Mouse (Mus musculus) cerebellum, adult 18-20 months (tissue): ENCODE measurements at regions not wholly inside any gene's neighbourhood (a gene's known extent, or its start where the extent isn't known, plus 50 kb on each side); places are given as distances from the start of the nearest gene placed in this dataset.

Experiments used
- DNase-seq, 2 experiments: peaks; one replicate each; pipeline ENCODE4 v3.0.0; 2021

DNA sequence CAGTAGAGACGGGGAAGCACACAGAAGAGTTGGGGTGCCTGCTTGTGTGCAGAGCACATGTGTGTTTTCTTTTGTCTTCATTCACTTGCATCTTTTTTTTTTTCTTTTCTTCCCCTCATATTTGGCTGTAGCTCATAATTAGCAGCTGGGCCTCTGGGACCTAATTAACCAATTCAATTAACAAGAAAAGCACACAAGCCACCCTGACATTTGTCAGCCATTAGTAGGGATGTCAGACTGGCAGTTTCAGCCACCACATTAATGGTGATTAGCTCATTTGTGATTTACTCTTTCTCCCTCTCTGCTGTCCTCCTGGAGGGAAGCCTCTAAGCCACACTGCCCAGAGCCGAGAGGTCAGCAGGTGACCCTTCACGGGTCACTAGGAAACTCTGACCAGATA lies 96.7 kb upstream of the Habp2 start:
- DNase-seq: no peak

DNA sequence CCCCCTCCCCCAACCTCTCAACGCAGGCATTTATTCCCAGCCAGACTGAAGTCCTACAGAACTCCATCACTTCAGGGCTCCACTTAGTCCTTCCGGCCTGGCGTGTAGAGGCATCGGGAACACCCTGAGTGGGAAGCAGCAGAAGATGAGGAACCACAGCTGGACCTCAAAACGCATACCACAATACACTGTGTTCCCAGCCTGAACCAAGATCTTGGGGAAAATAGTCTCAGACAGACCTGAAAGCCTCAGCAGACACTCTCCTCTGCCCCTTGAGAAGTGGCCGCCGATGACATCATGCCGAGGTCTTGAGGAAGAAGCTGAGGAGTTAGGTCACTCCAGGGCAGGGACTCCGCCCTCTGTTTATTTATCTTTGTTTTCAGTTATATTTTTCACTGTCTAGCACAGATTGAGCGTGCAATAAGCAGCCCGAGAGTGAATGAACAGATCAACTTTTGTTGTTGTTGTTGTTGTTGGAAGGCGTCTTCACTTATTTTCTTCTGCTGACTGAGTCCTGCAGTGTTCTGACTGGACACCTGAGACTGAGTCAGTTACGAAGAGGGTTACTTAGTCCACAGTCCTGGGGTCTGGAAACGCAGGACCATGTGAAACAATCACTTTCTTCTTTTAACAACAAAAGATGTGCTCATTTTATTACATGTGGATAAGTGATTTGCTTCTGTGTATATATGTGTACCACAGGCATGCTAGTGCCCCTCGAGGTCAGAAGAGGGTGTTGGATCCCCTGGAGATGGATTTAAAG lies 88.3 kb upstream of the Habp2 start:
- DNase-seq: no peak

GRCm38 (mm10) chr19:56199401-56200150 lies 87.4 kb upstream of the Habp2 start:
- no peak for DNase-seq

DNA sequence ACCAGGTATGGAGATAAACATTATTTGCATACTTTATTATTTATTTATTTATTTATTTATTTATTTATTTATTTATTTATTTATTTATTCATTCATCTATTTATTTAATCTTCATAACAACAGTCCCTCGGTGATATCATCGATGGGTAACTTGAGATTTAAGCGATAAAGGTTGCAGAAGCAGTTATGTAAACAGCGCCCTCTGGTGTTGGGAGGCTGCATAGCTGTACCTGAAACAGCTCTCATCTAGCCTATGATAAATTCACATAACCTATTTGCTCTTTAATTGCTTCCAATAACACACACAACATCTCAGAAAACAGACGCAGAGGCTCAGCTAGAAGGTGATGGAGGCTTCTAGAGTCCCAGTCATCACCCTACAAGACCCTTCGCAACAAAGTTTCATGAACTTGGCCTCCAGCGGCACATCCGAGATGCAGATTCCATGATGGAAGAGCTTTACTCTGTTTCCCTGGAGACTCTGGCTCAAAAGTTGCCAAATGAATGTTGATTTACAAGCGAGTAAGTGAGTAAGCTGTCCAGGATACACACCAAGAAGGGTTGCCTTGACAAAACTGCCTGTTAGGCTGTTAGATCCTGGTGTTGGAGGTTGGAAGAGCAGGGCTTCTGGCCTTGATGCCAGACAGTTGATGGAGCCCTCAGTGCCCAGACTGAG lies 85.8 kb upstream of the Habp2 start:
- DNase-seq: no peak

DNA sequence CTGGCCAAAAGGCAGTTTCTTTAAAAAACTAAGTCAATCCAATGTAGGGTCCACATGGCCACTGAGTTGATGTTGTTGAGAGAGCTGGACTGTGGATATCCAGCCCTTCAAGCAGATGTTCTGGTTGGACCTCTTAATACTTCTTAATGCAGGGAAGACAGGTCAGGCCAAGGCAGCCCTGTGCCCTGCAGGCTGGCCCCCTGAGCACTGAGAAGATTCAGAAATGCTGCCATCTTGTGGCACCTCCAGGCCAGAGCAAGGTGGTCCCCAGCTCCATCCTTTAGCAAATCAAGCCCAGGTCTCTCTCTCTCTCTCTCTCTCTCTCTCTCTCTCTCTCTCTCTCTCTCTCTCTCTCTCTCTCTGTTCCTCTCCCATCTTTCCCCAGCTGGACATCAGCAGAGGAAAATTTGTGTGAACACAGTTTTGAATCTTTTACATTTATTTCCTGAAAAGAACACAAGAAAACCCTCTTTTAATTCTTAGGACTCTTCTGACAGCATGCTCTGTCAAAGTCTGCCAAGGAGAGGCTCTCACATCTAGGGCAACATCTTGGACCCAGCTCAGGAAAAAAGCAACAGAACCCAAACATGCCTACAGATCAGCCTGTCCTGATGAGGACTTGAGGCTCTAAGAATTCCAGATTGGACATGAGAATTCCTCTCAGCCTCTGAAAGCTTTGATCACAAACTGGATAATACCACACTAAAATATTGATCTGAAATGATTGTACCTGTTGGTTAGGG lies 85.0 kb upstream of the Habp2 start:
- peak; percentile 4 to 5 for DNase-seq

GRCm38 (mm10) chr19:56202481-56203130 lies 84.3 kb upstream of the Habp2 start:
- no peak for DNase-seq

DNA sequence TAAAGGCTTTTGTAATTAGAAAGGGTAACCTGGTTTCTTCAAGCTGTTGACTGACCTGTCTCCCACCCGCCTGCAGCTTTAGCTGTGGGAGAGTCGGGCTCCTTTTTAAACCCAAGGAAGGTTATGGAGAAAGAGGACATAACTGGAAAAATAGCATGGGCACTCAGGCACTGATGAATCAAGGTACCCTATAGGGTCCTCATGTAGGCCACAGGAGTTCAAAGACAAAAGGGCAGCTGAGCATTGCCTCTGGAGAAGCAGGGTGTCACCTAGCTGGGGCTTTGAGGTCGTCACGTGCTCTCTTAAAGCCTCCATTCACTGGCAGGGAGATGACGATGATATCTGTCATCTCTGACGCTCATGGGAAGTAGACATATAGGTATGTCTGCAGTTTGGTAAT lies 68.4 kb upstream of the Habp2 start:
- no peak for DNase-seq

DNA sequence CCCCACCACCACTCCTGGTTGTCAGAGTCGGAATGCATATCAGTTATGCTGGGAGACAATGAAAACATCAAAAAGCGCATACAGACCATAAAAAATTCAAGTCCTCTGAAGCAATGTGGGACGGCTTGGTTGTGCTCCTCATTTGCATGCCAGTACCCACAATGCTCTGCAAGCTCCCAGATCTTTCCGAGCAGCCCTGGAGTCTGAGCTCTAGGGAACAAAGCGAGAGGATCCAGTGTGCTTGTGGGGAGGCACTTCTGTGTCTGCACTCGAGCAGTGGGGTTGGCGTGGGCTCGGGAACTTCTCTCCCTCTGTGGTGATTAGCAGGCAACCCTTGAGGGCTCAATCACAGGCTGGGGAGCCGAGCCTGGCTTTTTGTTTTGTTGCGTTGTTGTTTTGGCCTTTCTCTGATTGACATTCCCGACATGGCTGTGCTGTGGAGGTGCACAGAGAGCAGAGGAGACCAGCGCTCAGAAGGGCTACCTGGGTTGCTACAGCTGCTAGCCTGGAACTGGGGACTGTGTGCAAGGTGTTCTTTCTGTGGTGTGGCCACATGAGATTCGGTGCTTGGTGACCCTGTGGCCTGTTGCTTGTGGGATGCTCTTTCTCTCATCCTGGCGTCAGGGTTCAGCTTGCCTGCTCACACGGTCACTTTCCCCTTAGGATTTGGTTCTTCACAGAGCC lies 66.1 kb upstream of the Habp2 start:
- DNase-seq: no peak

GRCm38 (mm10) chr19:56222496-56222895 lies 64.4 kb upstream of the Habp2 start:
- DNase-seq: no peak

GRCm38 (mm10) chr19:56225039-56225438 lies 61.9 kb upstream of the Habp2 start:
- no peak for DNase-seq

- DNase-seq: no peak
Measured at GRCm38 (mm10) chr19:56225518-56225917, 61.4 kb upstream of the Habp2 start.

DNA sequence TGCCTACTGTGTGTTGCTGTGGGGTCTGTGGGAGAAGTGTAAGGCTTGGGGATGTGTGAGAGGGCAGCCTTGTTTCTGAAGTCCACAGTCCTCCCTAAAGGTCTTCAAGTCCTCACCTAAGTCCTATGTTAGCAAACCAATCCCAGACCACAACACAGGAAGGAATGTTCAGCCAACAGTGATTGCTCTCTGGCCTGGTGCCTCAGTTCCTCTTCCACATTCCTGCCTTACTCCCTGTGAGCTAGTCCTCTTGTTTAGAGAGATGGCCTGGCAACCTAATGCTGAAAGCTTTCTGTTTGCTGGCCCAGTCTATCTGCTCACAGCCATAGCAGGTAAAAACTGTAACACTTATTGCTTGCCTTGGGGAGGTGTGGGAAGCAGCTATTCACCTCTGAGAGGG lies 58.4 kb upstream of the Habp2 start:
- DNase-seq: no peak

GRCm38 (mm10) chr19:56231430-56231829 lies 55.5 kb upstream of the Habp2 start:
- DNase-seq: no peak

- no peak for DNase-seq
Measured at GRCm38 (mm10) chr19:56231849-56232248, 55.1 kb upstream of the Habp2 start.

DNA sequence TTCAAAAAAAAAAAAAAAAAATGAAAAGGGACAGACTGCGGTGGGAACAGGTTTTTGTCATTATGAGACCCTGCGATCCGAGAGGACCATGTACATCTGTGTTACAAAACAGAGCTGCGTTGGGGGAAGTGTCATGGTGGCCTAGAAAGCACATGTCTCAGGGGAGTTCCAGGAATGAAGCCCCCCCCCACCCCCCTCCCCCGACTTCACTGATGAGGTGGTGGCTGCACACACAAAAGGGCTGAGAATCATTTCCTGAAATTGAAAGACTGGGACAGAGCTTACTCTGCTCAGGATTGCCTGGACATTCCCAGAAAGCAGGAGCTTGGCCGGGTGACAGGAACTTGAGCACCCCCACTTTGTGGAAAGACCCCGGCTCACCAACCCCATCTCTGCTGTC lies 54.7 kb upstream of the Habp2 start:
- no peak for DNase-seq

DNA sequence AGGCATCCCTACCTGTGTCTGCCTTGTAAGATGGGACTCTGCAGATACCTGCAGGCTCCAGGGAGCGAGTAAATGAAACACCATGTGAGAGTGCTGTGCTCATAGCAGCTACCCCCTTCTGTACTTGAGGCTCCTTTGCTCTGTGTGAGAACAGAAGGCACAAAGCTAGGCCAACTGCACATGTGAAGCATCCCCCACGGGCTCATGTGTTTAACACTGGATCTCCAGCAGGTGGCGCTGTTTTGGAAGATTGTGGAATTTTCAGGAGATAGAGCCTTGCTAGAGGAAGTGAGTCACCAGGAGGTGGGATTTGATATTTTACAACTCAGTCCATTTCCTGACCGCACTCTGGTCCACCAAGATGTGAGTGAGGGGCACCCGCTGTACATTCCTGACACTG lies 54.0 kb upstream of the Habp2 start:
- no peak for DNase-seq

GRCm38 (mm10) chr19:56235040-56235439 lies 51.9 kb upstream of the Habp2 start:
- DNase-seq: no peak
